ENCODE assay signal across 17 mouse cellular contexts in the genomic region with DNA sequence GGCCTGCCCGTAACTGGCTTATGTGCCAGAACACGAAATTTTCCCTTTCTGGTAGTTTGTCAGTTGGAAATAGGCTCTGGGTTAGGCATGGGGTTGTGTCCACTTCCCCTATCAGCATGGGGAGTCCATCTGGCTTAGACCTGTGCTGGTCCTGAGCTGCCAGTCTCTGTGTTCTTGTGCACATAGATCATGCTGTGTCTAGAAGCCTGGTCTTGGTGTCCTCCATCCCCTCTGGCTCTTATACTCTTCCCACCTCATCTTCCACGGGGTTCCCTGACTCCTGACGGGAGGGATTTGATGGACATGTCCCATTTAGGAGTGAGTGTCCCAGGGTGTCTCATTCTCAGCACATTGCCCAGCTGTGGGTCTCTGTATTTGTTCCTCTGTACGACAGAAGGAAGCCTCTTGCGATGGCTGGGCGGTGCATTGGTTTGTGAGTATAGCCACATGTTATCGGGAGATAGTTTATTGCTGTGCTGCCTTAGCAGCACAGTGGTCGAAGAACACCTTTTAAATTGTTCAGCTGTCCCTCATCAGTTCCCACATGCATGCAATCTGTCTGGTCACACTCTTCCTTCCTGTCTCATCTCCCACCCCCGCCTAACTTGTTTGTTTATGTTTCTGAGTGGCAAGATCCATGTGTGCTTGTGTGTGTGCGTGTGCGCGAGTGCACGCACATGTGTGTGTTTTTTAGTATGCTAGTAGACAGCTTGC.
"Had no signal": no experiment of that assay in that cellular context is flagged by ENCODE, and none has a peak within 500 bp of the region (broad histone marks: within the 10 kb centered on the region; RNA-seq: fewer than 3 reads in every experiment).

No protein-coding gene starts in this region.

- H3K9ac ChIP-seq: kidney, embryonic 15.5 days; limb, embryonic 13.5 days; liver, embryonic 12.5 days; liver, embryonic 15.5 days; stomach, embryonic 15.5 days had no signal

- DNase-seq: kidney, postnatal 10 days; kidney, postnatal 4 days; liver; midbrain, embryonic 14.5 days; right cerebral cortex, adult 18-20 months; right cerebral cortex, postnatal 14 days; right cerebral cortex, postnatal 4 days; spleen, adult 18-20 months; thymus, postnatal 25 days had no signal

- ATAC-seq: intestine, postnatal 0 days; liver, embryonic 12.5 days had no signal

- H3K4me2 ChIP-seq: kidney, embryonic 15.5 days; limb, embryonic 13.5 days; liver, embryonic 12.5 days; liver, embryonic 15.5 days; midbrain, embryonic 11.5 days; stomach, embryonic 15.5 days had no signal

- H3K9me3 ChIP-seq: kidney, embryonic 15.5 days; limb, embryonic 10.5 days; limb, embryonic 13.5 days; liver, embryonic 12.5 days; liver, embryonic 15.5 days; stomach, embryonic 15.5 days had no signal

- H3K4me1 ChIP-seq: kidney, embryonic 15.5 days; limb, embryonic 10.5 days; liver, embryonic 12.5 days; liver, embryonic 15.5 days; stomach, embryonic 15.5 days had no signal

- H3K36me3 ChIP-seq: kidney, embryonic 15.5 days; limb, embryonic 10.5 days; limb, embryonic 13.5 days; liver, embryonic 12.5 days; liver, embryonic 15.5 days; stomach, embryonic 15.5 days had no signal

- H3K27ac ChIP-seq: kidney, embryonic 15.5 days; limb, embryonic 10.5 days; limb, embryonic 13.5 days; liver, embryonic 12.5 days; liver, embryonic 15.5 days; stomach, embryonic 15.5 days had no signal

- H3K4me3 ChIP-seq: kidney, embryonic 15.5 days; limb, embryonic 10.5 days; limb, embryonic 13.5 days; liver, embryonic 12.5 days; liver, embryonic 15.5 days; stomach, embryonic 15.5 days had no signal

- H3K27me3 ChIP-seq: kidney, embryonic 15.5 days; limb, embryonic 13.5 days; liver, embryonic 12.5 days; liver, embryonic 15.5 days; stomach, embryonic 15.5 days had no signal
